Mouse (Mus musculus): ENCODE measurements around the gene Chit1. TPM values are rescaled to one million over a fixed set of nuclear protein-coding genes. Genes with fewer than 3 reads are reported as not detected.

Chit1 gene
- polyA plus RNA-seq, 1 experiment from 2014 or later, result not detected

DNA sequence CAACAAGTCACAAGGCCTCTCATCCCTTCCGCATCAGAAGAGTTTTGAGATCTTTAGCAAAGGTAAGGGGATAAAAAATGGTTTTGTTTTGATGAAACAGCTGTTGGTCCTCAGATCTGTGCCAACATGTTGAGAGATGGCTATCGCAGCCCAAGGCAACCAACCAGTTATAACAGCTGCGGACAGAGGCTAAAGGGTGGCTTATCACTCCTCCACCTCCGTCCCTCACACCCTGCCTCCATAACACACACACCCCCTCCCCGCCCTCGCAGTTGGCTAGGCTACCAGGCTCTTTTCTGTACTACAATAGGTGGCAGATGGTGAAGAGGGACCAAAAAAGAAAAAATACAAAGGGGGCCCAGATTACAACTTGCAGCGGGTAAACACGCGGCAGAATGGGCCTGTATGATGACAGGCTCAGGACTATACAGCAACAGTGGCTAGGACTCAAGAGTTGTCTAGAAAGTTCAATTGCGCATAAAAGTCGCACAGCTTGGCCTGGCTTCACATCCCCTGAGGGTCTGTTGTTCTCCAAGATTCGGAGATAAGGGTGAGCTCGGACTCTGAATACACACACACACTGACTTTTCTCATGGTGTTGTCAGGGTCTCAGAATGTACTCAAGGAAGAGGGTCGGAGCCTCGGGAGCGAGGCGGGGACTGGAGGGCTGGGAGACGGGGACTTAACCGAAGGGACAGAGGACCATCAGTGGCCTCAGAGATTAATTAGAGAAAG, 32.8 kb upstream of the Chit1 start:
- no peaks in the 10 kb centered on the region for H3K27me3 ChIP-seq (replicated peaks; ENCODE audit: control insufficient read depth, insufficient read depth, low read length)
- peak overlapping the region; percentile 78 for H3K4me2 ChIP-seq (ENCODE audit: low read depth, low read length)
- peak overlapping the region; percentile 82 for H3K9ac ChIP-seq (ENCODE audit: low read depth, low read length)
- peak overlapping the region; percentile 73 for H3K4me3 ChIP-seq (ENCODE audit: low read length)
- peak; percentile 15 for ATAC-seq
- peak overlapping the region; percentile 70 for H3K27ac ChIP-seq (ENCODE audit: low read length)
- peaks cover 36% of the 10 kb centered on the region for H3K4me1 ChIP-seq (ENCODE audit: control insufficient read depth, insufficient read depth, low read length)
- 11% methylated on average over 19 of the region's 19 CpGs for WGBS
- H3K9me3 ChIP-seq (ENCODE audit: control insufficient read depth, low read length), result no peaks in the 10 kb centered on the region
- no peaks in the 10 kb centered on the region for H3K36me3 ChIP-seq (ENCODE audit: control insufficient read depth, insufficient read depth, low read length)

DNA sequence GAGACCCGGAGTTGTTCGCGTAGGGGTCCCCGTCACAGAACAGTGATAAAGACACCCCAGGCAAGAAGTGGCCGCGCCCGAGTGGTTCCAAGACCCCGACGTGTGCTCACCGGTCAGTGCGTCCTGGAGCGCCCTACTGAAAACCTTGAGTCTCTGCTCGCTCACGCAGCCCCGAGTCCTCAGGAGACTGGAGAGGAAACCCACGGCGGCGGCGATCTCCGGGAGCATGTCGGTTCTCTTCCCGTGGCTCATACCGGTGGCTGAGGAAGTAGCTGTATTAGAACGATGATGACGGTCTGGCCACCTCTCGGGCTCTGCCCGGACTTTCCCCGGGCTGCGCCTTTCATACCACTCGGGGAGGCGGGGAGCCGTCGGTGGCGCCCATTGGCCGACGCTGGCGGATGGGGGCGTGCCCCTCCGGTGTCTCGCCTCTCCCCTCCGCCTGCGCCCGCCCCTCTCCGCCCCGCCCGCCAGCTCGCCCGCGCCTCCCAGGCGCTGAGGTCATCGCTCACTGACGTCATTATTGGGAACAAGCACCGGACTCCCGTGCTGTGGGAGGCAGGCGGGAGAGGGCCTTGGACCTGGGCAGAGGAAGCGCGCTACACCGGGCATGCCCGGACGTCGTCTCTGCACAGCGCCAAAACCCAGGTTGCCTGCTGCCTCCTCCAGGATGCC, 32.1 kb upstream of the Chit1 start, which contains the start of gene Btg2:
TSS of gene Btg2 (minus strand) at position 319 of the 675 bp plus-strand sequence.
- WGBS, result under 1% methylated on average over 61 of the region's 62 CpGs

GRCm38 (mm10) chr1:134079477-134080163, 31.4 kb upstream of the Chit1 start:
- no peaks in the 10 kb centered on the region for H3K9me3 ChIP-seq (ENCODE audit: control insufficient read depth, low read length)
- peak overlapping the region; percentile 78 for H3K4me2 ChIP-seq (ENCODE audit: low read depth, low read length)
- H3K27ac ChIP-seq (ENCODE audit: low read length), result peak overlapping the region; percentile 82
- ATAC-seq, result 0 out of 2 replicates have a peak, but pooled peaks have one; percentile 2
- H3K4me1 ChIP-seq (ENCODE audit: control insufficient read depth, insufficient read depth, low read length), result peaks cover 34% of the 10 kb centered on the region
- WGBS, result 6% methylated on average over 9 of the region's 9 CpGs
- H3K9ac ChIP-seq (ENCODE audit: low read depth, low read length), result peak overlapping the region; percentile 67
- H3K4me3 ChIP-seq (ENCODE audit: low read length), result peak overlapping the region; percentile 42
- no peaks in the 10 kb centered on the region for H3K36me3 ChIP-seq (ENCODE audit: control insufficient read depth, insufficient read depth, low read length)
- no peaks in the 10 kb centered on the region for H3K27me3 ChIP-seq (replicated peaks; ENCODE audit: control insufficient read depth, insufficient read depth, low read length)

More for the DNA sequence above, 32.1 kb upstream of the Chit1 start, which contains the start of gene Btg2:
- peak; percentile 97 for ATAC-seq
- Histone ChIP-seq H3K4me3 (ENCODE audit: low read length) (peak within 1 kb of the TSS; percentile 73), H3K4me1 (ENCODE audit: control insufficient read depth, insufficient read depth, low read length) (peaks cover 35% of the 10 kb centered on the region), H3K36me3 (ENCODE audit: control insufficient read depth, insufficient read depth, low read length) (no peaks in the 10 kb centered on the region), H3K9ac (ENCODE audit: low read depth, low read length) (peak within 1 kb of the TSS; percentile 82), H3K27me3 (replicated peaks; ENCODE audit: control insufficient read depth, insufficient read depth, low read length) (no peaks in the 10 kb centered on the region), H3K27ac (ENCODE audit: low read length) (peak within 1 kb of the TSS; percentile 82), H3K4me2 (ENCODE audit: low read depth, low read length) (peak within 1 kb of the TSS; percentile 78), H3K9me3 (ENCODE audit: control insufficient read depth, low read length) (no peaks in the 10 kb centered on the region)

DNA sequence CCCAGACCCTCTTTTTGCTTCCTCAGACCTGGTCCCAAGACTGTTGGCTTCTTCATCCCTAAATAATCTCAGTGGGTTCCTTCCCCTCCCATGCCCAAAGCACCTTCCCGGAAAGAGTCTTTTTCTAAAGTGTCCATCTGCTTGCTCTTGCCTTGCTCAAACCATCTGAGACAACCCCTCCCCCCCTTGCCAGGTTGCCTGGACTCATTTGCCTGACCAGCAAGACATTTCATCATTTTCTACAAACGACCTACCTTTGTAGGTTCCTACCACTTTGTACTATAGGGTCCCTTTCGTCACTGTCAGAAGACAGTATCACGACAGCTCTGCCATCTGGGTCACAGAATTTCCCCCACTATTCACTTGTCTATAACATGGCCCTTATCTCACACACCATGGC, 30.6 kb upstream of the Chit1 start:
- ATAC-seq, result no peak
- Histone ChIP-seq H3K27me3 (replicated peaks; ENCODE audit: control insufficient read depth, insufficient read depth, low read length) (no peaks in the 10 kb centered on the region), H3K9ac (ENCODE audit: low read depth, low read length) (no peak overlapping the region), H3K9me3 (ENCODE audit: control insufficient read depth, low read length) (no peaks in the 10 kb centered on the region), H3K4me2 (ENCODE audit: low read depth, low read length) (no peak overlapping the region), H3K4me1 (ENCODE audit: control insufficient read depth, insufficient read depth, low read length) (peaks cover 31% of the 10 kb centered on the region), H3K4me3 (ENCODE audit: low read length) (no peak overlapping the region), H3K36me3 (ENCODE audit: control insufficient read depth, insufficient read depth, low read length) (no peaks in the 10 kb centered on the region), H3K27ac (ENCODE audit: low read length) (peak overlapping the region; percentile 59; the same call in 1 of the 2 replicates)
- WGBS, result 78% methylated on average over 4 of the region's 4 CpGs

DNA sequence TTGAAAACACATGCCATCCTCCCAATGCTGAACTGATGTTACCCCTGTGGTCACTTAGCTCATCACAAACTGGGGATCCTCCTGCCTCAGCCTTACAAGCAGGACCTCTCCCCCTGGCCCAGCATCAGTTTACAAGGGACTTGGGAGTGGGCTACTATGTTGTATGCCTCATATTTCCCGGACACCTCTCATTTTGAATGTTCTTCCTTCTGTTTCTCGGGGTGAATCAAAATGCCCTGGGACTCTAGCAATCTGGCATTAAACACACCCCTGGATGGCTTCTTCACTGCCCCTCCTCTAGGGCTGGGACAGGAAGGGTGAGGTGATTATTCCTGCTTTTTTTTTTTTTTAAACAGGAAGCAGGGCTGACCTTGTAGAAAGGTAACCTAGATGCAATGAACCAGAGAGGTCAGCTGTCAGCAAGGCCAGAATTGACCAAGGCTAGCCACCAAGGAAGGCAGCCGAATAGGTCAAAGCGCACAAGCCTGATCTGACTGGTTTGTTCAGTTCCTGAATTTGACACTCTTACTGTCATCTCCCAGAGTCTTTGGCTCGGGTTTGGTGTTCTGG, 30.1 kb upstream of the Chit1 start:
- Histone ChIP-seq H3K4me2 (ENCODE audit: low read depth, low read length) (no peak overlapping the region), H3K9me3 (ENCODE audit: control insufficient read depth, low read length) (no peaks in the 10 kb centered on the region), H3K36me3 (ENCODE audit: control insufficient read depth, insufficient read depth, low read length) (no peaks in the 10 kb centered on the region), H3K4me1 (ENCODE audit: control insufficient read depth, insufficient read depth, low read length) (peaks cover 29% of the 10 kb centered on the region), H3K27ac (ENCODE audit: low read length) (no peak overlapping the region), H3K27me3 (replicated peaks; ENCODE audit: control insufficient read depth, insufficient read depth, low read length) (no peaks in the 10 kb centered on the region), H3K9ac (ENCODE audit: low read depth, low read length) (no peak overlapping the region), H3K4me3 (ENCODE audit: low read length) (no peak overlapping the region)
- ATAC-seq, result no peak
- 78% methylated on average over 5 of the region's 5 CpGs for WGBS

GRCm38 (mm10) chr1:134082987-134083516, 28.0 kb upstream of the Chit1 start:
- Histone ChIP-seq H3K4me3 (ENCODE audit: low read length) (no peak overlapping the region), H3K9me3 (ENCODE audit: control insufficient read depth, low read length) (no peaks in the 10 kb centered on the region), H3K4me2 (ENCODE audit: low read depth, low read length) (no peak overlapping the region), H3K9ac (ENCODE audit: low read depth, low read length) (no peak overlapping the region), H3K36me3 (ENCODE audit: control insufficient read depth, insufficient read depth, low read length) (no peaks in the 10 kb centered on the region), H3K4me1 (ENCODE audit: control insufficient read depth, insufficient read depth, low read length) (peaks cover 21% of the 10 kb centered on the region), H3K27ac (ENCODE audit: low read length) (peak overlapping the region; percentile 19; the same call in 1 of the 2 replicates), H3K27me3 (replicated peaks; ENCODE audit: control insufficient read depth, insufficient read depth, low read length) (no peaks in the 10 kb centered on the region)
- 55% methylated on average over 11 of the region's 11 CpGs for WGBS
- ATAC-seq, result no peak

GRCm38 (mm10) chr1:134083676-134084075, 27.4 kb upstream of the Chit1 start:
- Histone ChIP-seq H3K4me3 (ENCODE audit: low read length) (no peak overlapping the region), H3K36me3 (ENCODE audit: control insufficient read depth, insufficient read depth, low read length) (no peaks in the 10 kb centered on the region), H3K27ac (ENCODE audit: low read length) (no peak overlapping the region), H3K9me3 (ENCODE audit: control insufficient read depth, low read length) (no peaks in the 10 kb centered on the region), H3K9ac (ENCODE audit: low read depth, low read length) (no peak overlapping the region), H3K27me3 (replicated peaks; ENCODE audit: control insufficient read depth, insufficient read depth, low read length) (no peaks in the 10 kb centered on the region), H3K4me1 (ENCODE audit: control insufficient read depth, insufficient read depth, low read length) (peaks cover 20% of the 10 kb centered on the region), H3K4me2 (ENCODE audit: low read depth, low read length) (no peak overlapping the region)
- no peak for ATAC-seq
- WGBS, result 76% methylated on average over 8 of the region's 8 CpGs

- Histone ChIP-seq H3K27me3 (replicated peaks; ENCODE audit: control insufficient read depth, insufficient read depth, low read length) (no peaks in the 10 kb centered on the region), H3K9me3 (ENCODE audit: control insufficient read depth, low read length) (no peaks in the 10 kb centered on the region), H3K36me3 (ENCODE audit: control insufficient read depth, insufficient read depth, low read length) (no peaks in the 10 kb centered on the region), H3K4me3 (ENCODE audit: low read length) (no peak overlapping the region), H3K4me1 (ENCODE audit: control insufficient read depth, insufficient read depth, low read length) (peaks cover 20% of the 10 kb centered on the region), H3K9ac (ENCODE audit: low read depth, low read length) (no peak overlapping the region), H3K4me2 (ENCODE audit: low read depth, low read length) (no peak overlapping the region), H3K27ac (ENCODE audit: low read length) (no peak overlapping the region)
- no peak for ATAC-seq
- WGBS, result 84% methylated on average over 3 of the region's 3 CpGs
Observed at GRCm38 (mm10) chr1:134084128-134084527, 26.9 kb upstream of the Chit1 start.
